8 mouse cellular contexts compared by ENCODE assay signal in genomic region chr11:60539540-60539939, GRCm38 (mm10). TPM values are rescaled to one million over a fixed set of nuclear protein-coding genes. Genes with fewer than 3 reads are reported as not detected.
DNase-seq lines count a peak whose midpoint lies in the region; ATAC-seq and TF ChIP-seq lines count a peak whose summit lies in the region.

No protein-coding gene starts in this region.

- H3K4me2 ChIP-seq in forebrain, embryonic 13.5 days, result peak overlapping the region; percentile 100
- H3K4me2 ChIP-seq in liver, embryonic 14.5 days (ENCODE audit: low read depth), result peak overlapping the region; percentile 96

- H3K9ac ChIP-seq in heart, adult 2 months (ENCODE audit: low read depth, low read length), result peak overlapping the region; percentile 81
- peak overlapping the region; percentile 88 for H3K9ac ChIP-seq in forebrain, embryonic 13.5 days
- H3K9ac ChIP-seq in liver, embryonic 14.5 days (replicated peaks), result peak overlapping the region; percentile 86

- H3K4me3 ChIP-seq in heart, adult 2 months, result peak overlapping the region; percentile 84
- H3K4me3 ChIP-seq in forebrain, embryonic 13.5 days, result peak overlapping the region; percentile 93
- peak overlapping the region; percentile 79 to 87 for H3K4me3 ChIP-seq in liver, embryonic 14.5 days (ENCODE audit: insufficient read depth in 1 of 2, low read depth in 2 of 2, low read length in 2 of 2)

- no peak for TF ChIP-seq CTCF in heart, adult 2 months (IDR thresholded peaks at IDR 0.05)
- TF ChIP-seq CTCF in liver, embryonic 14.5 days (IDR thresholded peaks at IDR 0.05; ENCODE audit: low read depth), result no peak

- TF ChIP-seq EP300 in heart, adult 2 months (IDR thresholded peaks at IDR 0.05; ENCODE audit: insufficient read depth, low read depth, low read length), result no peak
- no peak for TF ChIP-seq EP300 in liver, embryonic 14.5 days (IDR thresholded peaks at IDR 0.05; ENCODE audit: low read depth)

- peaks cover 6% of the 10 kb centered on the region for H3K4me1 ChIP-seq in heart, adult 2 months (ENCODE audit: control insufficient read depth, insufficient read depth, low read length)
- H3K4me1 ChIP-seq in forebrain, embryonic 13.5 days, result peaks cover 62% of the 10 kb centered on the region
- peaks cover 16 to 19% of the 10 kb centered on the region in 2 experiments for H3K4me1 ChIP-seq in liver, embryonic 14.5 days (replicated peaks; ENCODE audit: control insufficient read depth in 2 of 2, insufficient read depth in 2 of 2, low read length in 1 of 2)

- WGBS in heart, adult 2 months, result 12% methylated on average over 2 of the region's 2 CpGs
- WGBS in forebrain, embryonic 13.5 days, result 4% methylated on average over 2 of the region's 2 CpGs
- WGBS in liver, embryonic 14.5 days (ENCODE audit: insufficient replicate concordance), result 10% methylated on average over 2 of the region's 2 CpGs

- no peaks in the 10 kb centered on the region for H3K27me3 ChIP-seq in heart, adult 2 months (ENCODE audit: control insufficient read depth, insufficient read depth, low read length)
- H3K27me3 ChIP-seq in forebrain, embryonic 13.5 days, result no peaks in the 10 kb centered on the region
- no peaks in the 10 kb centered on the region for H3K27me3 ChIP-seq in liver, embryonic 14.5 days (ENCODE audit: control insufficient read depth, insufficient read depth, low read length)

- H3K27ac ChIP-seq in heart, adult 2 months, result peak overlapping the region; percentile 100
- H3K27ac ChIP-seq in forebrain, embryonic 13.5 days, result no peak overlapping the region
- H3K27ac ChIP-seq in liver, embryonic 14.5 days, result no peak overlapping the region; the same call in 1 of the 2 replicates

- no peaks in the 10 kb centered on the region for H3K9me3 ChIP-seq in forebrain, embryonic 13.5 days (replicated peaks)
- H3K9me3 ChIP-seq in liver, embryonic 14.5 days (ENCODE audit: control insufficient read depth, low read length), result no peaks in the 10 kb centered on the region

- H3K36me3 ChIP-seq in heart, adult 2 months (ENCODE audit: control insufficient read depth, insufficient read depth, low read length), result peaks cover 39% of the 10 kb centered on the region
- peaks cover 15% of the 10 kb centered on the region for H3K36me3 ChIP-seq in forebrain, embryonic 13.5 days (ENCODE audit: poor library complexity, severe bottlenecking)
- peaks cover 18% of the 10 kb centered on the region for H3K36me3 ChIP-seq in liver, embryonic 14.5 days (replicated peaks; ENCODE audit: control insufficient read depth, insufficient read depth, low read depth)

- DNase-seq in heart, adult 2 months, result no peak
- no peak for DNase-seq in heart, postnatal 25 days (ENCODE audit: low spot score)
- peak; percentile 20 for DNase-seq in 3T3-L1 (ENCODE audit: low read depth, low spot score)
- no peak for DNase-seq in liver, embryonic 14.5 days (ENCODE audit: low read depth in 3 of 3, low spot score in 3 of 3)
- no peak for DNase-seq in frontal cortex, postnatal 10 days (ENCODE audit: low spot score in 2 of 2)

- no peak for TF ChIP-seq POLR2A in heart, adult 2 months (IDR thresholded peaks at IDR 0.05; ENCODE audit: insufficient read depth, low read depth, low read length)

- no peak for ATAC-seq in forebrain, embryonic 13.5 days
- no peak for ATAC-seq in liver, embryonic 14.5 days (ENCODE audit: insufficient read depth)
- ATAC-seq in inflammation-experienced regulatory T-cells, adult 6 months, result no peak
- no peak for ATAC-seq in cerebellum, adult (ENCODE audit: insufficient number of reproducible peaks, low FRiP score, low TSS enrichment)

- intact Hi-C loops in heart, adult 2 months (cut with DNase I), result loop anchor here (5.0 to 10.0 kb wide), 3 partner anchors 82 to 1393 kb away; partner anchors contain the start of gene Akap10
- intact Hi-C loops in heart, postnatal 25 days (cut with DNase I), result loop anchor here (5.0 kb wide), 1 partner anchor 238 kb away; the partner anchor contains the start of genes Smcr8 and Top3a

- H3K79me2 ChIP-seq in heart, adult 2 months (replicated peaks; ENCODE audit: control insufficient read depth, insufficient read depth, low read length), result peaks cover 9% of the 10 kb centered on the region

RNA-seq across cellular contexts. Expression of gene Alkbh5, which starts 3.4 kb away (rescaled TPM):
- total RNA-seq in heart, adult 2 months (2021), result 10 to 100 TPM; 80.1 to 90.3 TPM
- polyA plus RNA-seq in heart, adult 2 months (2012; rRNA removed), result 24.0 and 36.7 TPM in 2 replicates
- 10 to 100 TPM; 72.8 to 82.5 TPM for total RNA-seq in heart, postnatal 25 days (2021)
- polyA plus RNA-seq in forebrain, embryonic 13.5 days (2015; fragmentation: Nextera tagmentation; extraction: Ambion mirVana), result 30.2 and 31.5 TPM in 2 replicates
- 7.5 and 7.7 TPM in 2 replicates for polyA plus RNA-seq in liver, embryonic 14.5 days (2012; rRNA removed)
- polyA plus RNA-seq in liver, embryonic 14.5 days (2014; fragmentation: Nextera tagmentation; extraction: Ambion mirVana), result 14.2 and 15.1 TPM in 2 replicates
- polyA plus RNA-seq in inflammation-experienced regulatory T-cells, adult 6 months (2017; shearing (Covaris generic)), result 10 to 100 TPM; 29.6 to 44.0 (median 41.0) TPM
